Mouse (Mus musculus) forebrain, embryonic 11.5 days (tissue): ENCODE results near the gene Rita1. TPM values are rescaled to one million over a fixed set of nuclear protein-coding genes. Genes with fewer than 3 reads are reported as not detected.

Experiments used
- ATAC-seq: fragments of 200-750 bp; cut with Nextera tagmentation; replicated peaks from 2 replicates; pipeline ENCODE4 v1.8.0; 2017; ENCODE audit warnings: moderate TSS enrichment; ENCODE audit not compliant: low FRiP score
- DNase-seq: peaks from one replicate; pipeline ENCODE4 v3.0.0-alpha.2; 2017; ENCODE audit warnings: low spot score
- H3K27ac ChIP-seq: fragments of 300-500 bp; sonication (generic); 2 replicates; pipeline ENCODE4 v1.5.1; 2014; ENCODE audit warnings: low read depth, low read length
- H3K27me3 ChIP-seq: fragments of 300-500 bp; sonication (generic); 2 replicates; pipeline ENCODE4 v1.6.1; 2014; ENCODE audit warnings: mild to moderate bottlenecking, low read length, mixed read lengths; ENCODE audit not compliant: control insufficient read depth, insufficient read depth
- H3K36me3 ChIP-seq: fragments of 300-500 bp; sonication (generic); 2 replicates; pipeline ENCODE4 v1.6.1; 2014; ENCODE audit warnings: mild to moderate bottlenecking, low read length, moderate library complexity, mixed read lengths; ENCODE audit not compliant: control insufficient read depth, insufficient read depth
- H3K4me1 ChIP-seq: fragments of 300-500 bp; sonication (generic); replicated peaks from 2 replicates; pipeline ENCODE4 v1.6.1; 2014; ENCODE audit warnings: low read length, mixed read lengths; ENCODE audit not compliant: control insufficient read depth, insufficient read depth
- H3K4me2 ChIP-seq: fragments of 300-500 bp; sonication (generic); 2 replicates; pipeline ENCODE4 v1.6.1; 2014; ENCODE audit warnings: low read depth, mild to moderate bottlenecking, low read length, moderate library complexity, mixed read lengths; ENCODE audit not compliant: severe bottlenecking
- H3K4me3 ChIP-seq: fragments of 300-500 bp; sonication (generic); 2 replicates; pipeline ENCODE4 v1.5.1; 2014; ENCODE audit warnings: low read depth, low read length
- H3K9ac ChIP-seq: fragments of 300-500 bp; sonication (generic); 2 replicates; pipeline ENCODE4 v1.6.1; 2014; ENCODE audit warnings: low read length
- H3K9me3 ChIP-seq: fragments of 300-500 bp; sonication (generic); 2 replicates; pipeline ENCODE4 v1.6.1; 2016; ENCODE audit warnings: low read length, mixed read lengths; ENCODE audit not compliant: control insufficient read depth
- WGBS: fragments of 180-500 bp; shearing (Covaris S2); extraction: QIAGEN DNeasy Blood & Tissue Kit; methylation state at CpG from one replicate; pipeline ENCODE4 v1.1.7; 2014; 5-methylcytosine and 5-hydroxymethylcytosine counted together
- polyA plus RNA-seq: library from polyadenylated mRNA; unstranded; fragments of >200 nt; fragmentation: Nextera tagmentation; extraction: Ambion mirVana; gene quantifications from 2 replicates; pipeline ENCODE4 v1.2.1, GENCODE M21; 2014

The Rita1 gene
- polyA plus RNA-seq, 1 experiment from 2014 or later = 10.2 TPM

DNA sequence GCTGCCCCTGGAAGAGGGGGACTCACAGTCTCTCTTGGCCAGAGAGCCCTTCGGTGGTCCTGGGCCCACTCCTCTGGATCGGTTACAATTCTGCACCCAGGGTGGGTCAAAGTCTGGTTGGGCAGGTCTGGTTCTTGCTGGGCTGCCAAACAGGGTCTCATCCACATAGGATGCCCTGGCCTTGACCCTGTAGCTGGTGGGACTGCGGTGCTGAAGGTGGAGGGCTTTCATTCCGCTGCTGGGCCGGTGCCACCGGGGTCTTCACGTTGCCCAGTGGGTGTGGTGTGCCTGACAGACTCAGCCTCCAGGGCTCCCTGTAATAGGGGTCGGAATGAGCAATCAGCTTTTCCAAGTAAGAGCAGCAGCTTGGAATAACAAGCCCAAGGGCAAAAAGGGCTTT, 973 bp downstream of the Rita1 start:
- Histone ChIP-seq H3K4me2 (peak overlapping the region; percentile 65), H3K4me1 (peaks cover 4% of the 10 kb centered on the region; the same call in 1 of the 2 replicates), H3K27me3 (no peaks in the 10 kb centered on the region), H3K9ac (peak overlapping the region; percentile 67), H3K4me3 (peak overlapping the region; percentile 70), H3K27ac (no peak overlapping the region), H3K36me3 (peaks cover 4% of the 10 kb centered on the region; the same call in 1 of the 2 replicates), H3K9me3 (peaks cover 5% of the 10 kb centered on the region)
- ATAC-seq = no peak
- DNase-seq = no peak
- WGBS = 57% methylated on average over 8 of the region's 8 CpGs

GRCm38 (mm10) chr5:120610906-120611305, 1.5 kb downstream of the Rita1 start:
- peaks cover under 1% of the 10 kb centered on the region; the same call in 1 of the 2 replicates for H3K36me3 ChIP-seq
- H3K27ac ChIP-seq = no peak overlapping the region
- no peak overlapping the region; the same call in 1 of the 2 replicates for H3K9ac ChIP-seq
- H3K4me3 ChIP-seq = no peak overlapping the region
- no peak overlapping the region; the same call in 1 of the 2 replicates for H3K4me2 ChIP-seq
- peaks cover 3% of the 10 kb centered on the region for H3K9me3 ChIP-seq
- 92% methylated on average over 5 of the region's 5 CpGs for WGBS
- ATAC-seq (no peak), DNase-seq (no peak)
- H3K4me1 ChIP-seq = peaks cover 4% of the 10 kb centered on the region; the same call in 1 of the 2 replicates
- H3K27me3 ChIP-seq = no peaks in the 10 kb centered on the region

- H3K27ac ChIP-seq = no peak overlapping the region
- no peak overlapping the region for H3K9ac ChIP-seq
- no peak overlapping the region for H3K4me3 ChIP-seq
- DNase-seq (no peak), ATAC-seq (no peak)
- WGBS = 89% methylated on average over 16 of the region's 16 CpGs
- H3K4me2 ChIP-seq = no peak overlapping the region
- peaks cover 7% of the 10 kb centered on the region; the same call in 1 of the 2 replicates for H3K4me1 ChIP-seq
- H3K27me3 ChIP-seq = no peaks in the 10 kb centered on the region
- no peaks in the 10 kb centered on the region for H3K36me3 ChIP-seq
- H3K9me3 ChIP-seq = no peaks in the 10 kb centered on the region
Measured at GRCm38 (mm10) chr5:120609246-120609775, 3.1 kb downstream of the Rita1 start.

- no peak overlapping the region for H3K4me3 ChIP-seq
- no peak overlapping the region for H3K9ac ChIP-seq
- DNase-seq = no peak
- peaks cover 7% of the 10 kb centered on the region; the same call in 1 of the 2 replicates for H3K4me1 ChIP-seq
- H3K4me2 ChIP-seq = no peak overlapping the region
- H3K27me3 ChIP-seq = no peaks in the 10 kb centered on the region
- no peak overlapping the region for H3K27ac ChIP-seq
- no peaks in the 10 kb centered on the region for H3K9me3 ChIP-seq
- no peak for ATAC-seq
- no peaks in the 10 kb centered on the region for H3K36me3 ChIP-seq
- 81% methylated on average over 3 of the region's 3 CpGs for WGBS
Measured at GRCm38 (mm10) chr5:120607335-120607734, 5.1 kb downstream of the Rita1 start.

- Histone ChIP-seq H3K36me3 (no peaks in the 10 kb centered on the region), H3K27me3 (no peaks in the 10 kb centered on the region), H3K9ac (no peak overlapping the region), H3K4me2 (no peak overlapping the region), H3K9me3 (no peaks in the 10 kb centered on the region), H3K4me1 (peaks cover 6% of the 10 kb centered on the region; the same call in 1 of the 2 replicates), H3K4me3 (no peak overlapping the region), H3K27ac (no peak overlapping the region)
- 74% methylated on average over 25 of the region's 25 CpGs for WGBS
- no peak for DNase-seq
- no peak for ATAC-seq
Measured at GRCm38 (mm10) chr5:120606590-120607200, 5.7 kb downstream of the Rita1 start.

DNA sequence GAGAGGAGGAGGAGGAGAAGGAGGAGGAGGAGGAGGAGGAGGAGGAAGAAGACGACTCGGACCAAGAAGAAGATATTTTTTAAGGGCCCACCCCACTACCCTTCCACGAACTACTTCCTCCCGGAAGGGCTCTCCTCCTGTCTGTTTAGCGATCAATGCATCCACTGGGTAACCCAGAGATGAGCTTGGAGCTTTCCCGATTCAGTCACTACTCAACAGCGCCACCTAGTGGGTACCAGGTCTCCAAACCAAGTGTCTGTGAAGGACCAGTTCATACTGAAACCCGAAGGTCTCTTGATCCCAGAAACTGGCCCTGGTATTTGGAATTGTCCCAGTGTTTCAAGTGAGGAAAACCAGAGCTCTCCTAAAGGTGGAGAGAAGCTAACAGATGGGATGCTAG, 6.7 kb downstream of the Rita1 start:
- H3K4me2 ChIP-seq = peak overlapping the region; percentile 65
- H3K9ac ChIP-seq = no peak overlapping the region; the same call in 1 of the 2 replicates
- ATAC-seq = peak; percentile 70
- no peaks in the 10 kb centered on the region for H3K27me3 ChIP-seq
- H3K4me1 ChIP-seq = peaks cover 3% of the 10 kb centered on the region; the same call in 1 of the 2 replicates
- H3K9me3 ChIP-seq = no peaks in the 10 kb centered on the region
- H3K4me3 ChIP-seq = peak overlapping the region; percentile 10
- H3K36me3 ChIP-seq = no peaks in the 10 kb centered on the region
- no peak overlapping the region for H3K27ac ChIP-seq
- DNase-seq = peak; percentile 94
- 4% methylated on average over 8 of the region's 8 CpGs for WGBS

- Histone ChIP-seq H3K4me1 (peaks cover 3% of the 10 kb centered on the region; the same call in 1 of the 2 replicates), H3K9ac (peak overlapping the region; percentile 49), H3K9me3 (no peaks in the 10 kb centered on the region), H3K27ac (no peak overlapping the region), H3K4me3 (peak overlapping the region; percentile 10), H3K27me3 (no peaks in the 10 kb centered on the region), H3K36me3 (no peaks in the 10 kb centered on the region), H3K4me2 (peak overlapping the region; percentile 65)
- ATAC-seq (peak; percentile 59), DNase-seq (no peak)
- under 1% methylated on average over 10 of the region's 10 CpGs for WGBS
Measured at GRCm38 (mm10) chr5:120605241-120605661, 7.1 kb downstream of the Rita1 start.

DNA sequence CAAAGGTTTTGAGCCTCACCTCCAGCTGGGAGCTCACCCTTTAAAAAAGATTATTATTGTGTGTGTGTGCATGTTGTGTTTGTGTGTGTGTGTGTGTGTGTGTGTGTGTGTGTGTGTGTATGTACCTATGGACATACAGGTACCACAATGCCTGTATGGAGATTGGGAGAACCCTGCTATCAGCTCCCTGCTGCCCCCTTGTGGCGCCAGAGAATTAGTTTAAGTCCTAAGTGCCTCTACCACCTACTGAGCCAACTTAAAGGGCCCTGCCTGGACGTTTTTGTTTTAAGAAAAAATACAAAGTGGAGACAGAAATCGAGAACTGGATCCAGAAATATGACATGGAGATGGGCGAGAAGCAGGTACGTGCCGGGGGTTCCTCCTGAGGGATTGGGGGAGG, 7.5 kb downstream of the Rita1 start:
- Histone ChIP-seq H3K27ac (no peak overlapping the region), H3K27me3 (no peaks in the 10 kb centered on the region), H3K9ac (peak overlapping the region; percentile 49; the same call in 1 of the 2 replicates), H3K36me3 (no peaks in the 10 kb centered on the region), H3K4me3 (peak overlapping the region; percentile 10), H3K4me2 (peak overlapping the region; percentile 65), H3K4me1 (peaks cover 3% of the 10 kb centered on the region; the same call in 1 of the 2 replicates), H3K9me3 (no peaks in the 10 kb centered on the region)
- 2% methylated on average over 6 of the region's 6 CpGs for WGBS
- ATAC-seq = no peak
- DNase-seq = peak; percentile 90
